ENCODE assay signal across 13 mouse cellular contexts in genomic region chr9:52203189-52203588, GRCm38 (mm10). TPM values are rescaled to one million over a fixed set of nuclear protein-coding genes. Genes with fewer than 3 reads are reported as not detected.
A peak's percentile ranks its signal among the peaks of the same experiment; 100 is the strongest.
DNase-seq lines count a peak whose midpoint lies in the region; ATAC-seq and TF ChIP-seq lines count a peak whose summit lies in the region.
"Had no signal": no experiment of that assay in that cellular context is flagged by ENCODE, and none has a peak within 500 bp of the region (broad histone marks: within the 10 kb centered on the region; RNA-seq: fewer than 3 reads in every experiment).

No protein-coding gene starts in this region.

- no peak overlapping the region for H3K27ac ChIP-seq in midbrain, postnatal 0 days (ENCODE audit: low read depth, low read length)
- no peak overlapping the region for H3K27ac ChIP-seq in midbrain, embryonic 15.5 days
- no peak overlapping the region for H3K27ac ChIP-seq in liver, embryonic 12.5 days
- H3K27ac ChIP-seq: hindbrain, embryonic 14.5 days; limb, embryonic 15.5 days; macrophage had no signal

- H3K27me3 ChIP-seq in midbrain, postnatal 0 days (ENCODE audit: insufficient read depth, low read length): no peaks in the 10 kb centered on the region
- H3K27me3 ChIP-seq in midbrain, embryonic 15.5 days (replicated peaks): no peaks in the 10 kb centered on the region
- H3K27me3 ChIP-seq in liver, embryonic 12.5 days (replicated peaks): no peaks in the 10 kb centered on the region
- H3K27me3 ChIP-seq: limb, embryonic 15.5 days had no signal

- H3K36me3 ChIP-seq in midbrain, postnatal 0 days (ENCODE audit: insufficient read depth, low read length): no peaks in the 10 kb centered on the region
- H3K36me3 ChIP-seq in midbrain, embryonic 15.5 days (replicated peaks): no peaks in the 10 kb centered on the region
- H3K36me3 ChIP-seq in liver, embryonic 12.5 days: no peaks in the 10 kb centered on the region
- H3K36me3 ChIP-seq: limb, embryonic 15.5 days had no signal

- ATAC-seq in midbrain, postnatal 0 days (ENCODE audit: low FRiP score): no peak
- no peak for ATAC-seq in midbrain, embryonic 15.5 days (replicated peaks)
- no peak for ATAC-seq in liver, embryonic 12.5 days

- no peak for TF ChIP-seq CTCF in midbrain, postnatal 0 days (IDR thresholded peaks at IDR 0.05)

- H3K4me2 ChIP-seq in midbrain, postnatal 0 days (ENCODE audit: low read depth, low read length, poor library complexity, severe bottlenecking): no peak overlapping the region
- H3K4me2 ChIP-seq in midbrain, embryonic 15.5 days: no peak overlapping the region
- no peak overlapping the region for H3K4me2 ChIP-seq in liver, embryonic 12.5 days
- H3K4me2 ChIP-seq: heart, embryonic 11.5 days; hindbrain, embryonic 14.5 days; limb, embryonic 15.5 days had no signal

- intact Hi-C loops in left cerebral cortex, postnatal 4 days (cut with DNase I): no loop called here

- WGBS in midbrain, postnatal 0 days: 56% methylated on average over 4 of the region's 4 CpGs
- WGBS in midbrain, embryonic 15.5 days: 58% methylated on average over 4 of the region's 4 CpGs
- 82% methylated on average over 4 of the region's 4 CpGs for WGBS in liver, embryonic 12.5 days (ENCODE audit: insufficient replicate concordance)

- DNase-seq in adrenal gland, adult 2 months: peak; percentile 46
- DNase-seq in adrenal gland, adult 8-10 months: no peak
- DNase-seq in midbrain, postnatal 0 days (ENCODE audit: low spot score): peak; percentile 6
- peak; percentile 8 for DNase-seq in left cerebral cortex, postnatal 4 days
- no peak for DNase-seq in neural tube, embryonic 10.5 days (ENCODE audit: extremely low spot score, low spot score)
- no peak for DNase-seq in embryo, embryonic 11 days
- DNase-seq: kidney, postnatal 10 days had no signal

- H3K4me1 ChIP-seq in midbrain, postnatal 0 days (ENCODE audit: insufficient read depth, low read length): no peaks in the 10 kb centered on the region
- H3K4me1 ChIP-seq in midbrain, embryonic 15.5 days: no peaks in the 10 kb centered on the region
- H3K4me1 ChIP-seq in liver, embryonic 12.5 days: no peaks in the 10 kb centered on the region
- H3K4me1 ChIP-seq: limb, embryonic 15.5 days had no signal

- no peak overlapping the region for H3K4me3 ChIP-seq in midbrain, postnatal 0 days (ENCODE audit: low read depth, low read length)
- no peak overlapping the region for H3K4me3 ChIP-seq in midbrain, embryonic 15.5 days
- H3K4me3 ChIP-seq in liver, embryonic 12.5 days: no peak overlapping the region
- H3K4me3 ChIP-seq: limb, embryonic 15.5 days had no signal

- no peaks in the 10 kb centered on the region for H3K9me3 ChIP-seq in midbrain, postnatal 0 days (ENCODE audit: low read length)
- no peaks in the 10 kb centered on the region for H3K9me3 ChIP-seq in midbrain, embryonic 15.5 days
- no peaks in the 10 kb centered on the region for H3K9me3 ChIP-seq in liver, embryonic 12.5 days (replicated peaks)
- H3K9me3 ChIP-seq: limb, embryonic 15.5 days had no signal

- H3K9ac ChIP-seq in midbrain, postnatal 0 days (replicated peaks; ENCODE audit: low read length, poor library complexity, severe bottlenecking): no peak overlapping the region
- no peak overlapping the region for H3K9ac ChIP-seq in midbrain, embryonic 15.5 days
- H3K9ac ChIP-seq in liver, embryonic 12.5 days: no peak overlapping the region
- H3K9ac ChIP-seq: hindbrain, embryonic 14.5 days; limb, embryonic 15.5 days had no signal

RNA-seq across cellular contexts. Expression of gene Zc3h12c, which starts 34.8 kb away (rescaled TPM):
- total RNA-seq in adrenal gland, adult 2 months (2021): 10 to 100 TPM; 19.2 to 23.6 TPM
- polyA plus RNA-seq in adrenal gland, adult 2 months (2012; rRNA removed): 2.8 and 3.3 TPM in 2 replicates
- total RNA-seq in adrenal gland, adult 8-10 months (2022): 10 to 100 TPM; 19.2 to 28.1 (median 22.9) TPM
- 13.4 and 15.1 TPM in 2 replicates for total RNA-seq in midbrain, postnatal 0 days (2014; rRNA removed)
- polyA plus RNA-seq in midbrain, postnatal 0 days (2015; fragmentation: Nextera tagmentation; extraction: Ambion mirVana): 2.6 and 3.4 TPM in 2 replicates
- 6.0 and 6.4 TPM in 2 replicates for polyA plus RNA-seq in midbrain, embryonic 15.5 days (2015; fragmentation: Nextera tagmentation; extraction: Ambion mirVana)
- total RNA-seq in left cerebral cortex, postnatal 4 days (2021): 10 to 100 TPM; 13.5 to 14.8 TPM
- polyA plus RNA-seq in liver, embryonic 12.5 days (2016; fragmentation: Nextera tagmentation; extraction: Ambion mirVana): 0.73 and 0.74 TPM in 2 replicates

Comparison
In these comparisons a context has a peak if more than half of its experiments do, and no peak if none do; other contexts are left out.
1. DNase-seq: peak in adrenal gland, adult 2 months (single experiment), midbrain, postnatal 0 days (single experiment) and left cerebral cortex, postnatal 4 days (single experiment); none in adrenal gland, adult 8-10 months (single experiment), neural tube, embryonic 10.5 days (single experiment) and embryo, embryonic 11 days (single experiment).